ENCODE assay signal across 10 mouse cellular contexts in genomic region chr15:101336474-101337174, GRCm38 (mm10). TPM values are rescaled to one million over a fixed set of nuclear protein-coding genes. Genes with fewer than 3 reads are reported as not detected.
A peak's percentile ranks its signal among the peaks of the same experiment; 100 is the strongest.
DNase-seq lines count a peak whose midpoint lies in the region; ATAC-seq and TF ChIP-seq lines count a peak whose summit lies in the region.
"Had no signal": no experiment of that assay in that cellular context is flagged by ENCODE, and none has a peak within 500 bp of the region (broad histone marks: within the 10 kb centered on the region; RNA-seq: fewer than 3 reads in every experiment).

No protein-coding gene starts in this region.

- WGBS in hindbrain, embryonic 13.5 days = 53% methylated on average over 24 of the region's 24 CpGs
- 45% methylated on average over 24 of the region's 24 CpGs for WGBS in hindbrain, embryonic 12.5 days
- 35% methylated on average over 24 of the region's 24 CpGs for WGBS in heart, embryonic 15.5 days
- 8% methylated on average over 24 of the region's 24 CpGs for WGBS in liver, embryonic 14.5 days (ENCODE audit: insufficient replicate concordance)

- no peak overlapping the region for H3K27ac ChIP-seq in hindbrain, embryonic 13.5 days
- no peak overlapping the region for H3K27ac ChIP-seq in hindbrain, embryonic 12.5 days
- peak overlapping the region; percentile 61 for H3K27ac ChIP-seq in heart, embryonic 15.5 days
- no peak overlapping the region for H3K27ac ChIP-seq in liver, embryonic 14.5 days

- TF ChIP-seq CTCF in liver, embryonic 14.5 days (IDR thresholded peaks at IDR 0.05; ENCODE audit: low read depth) = no peak

- no peak overlapping the region for H3K4me3 ChIP-seq in hindbrain, embryonic 13.5 days
- no peak overlapping the region for H3K4me3 ChIP-seq in hindbrain, embryonic 12.5 days
- no peak overlapping the region for H3K4me3 ChIP-seq in heart, embryonic 15.5 days
- H3K4me3 ChIP-seq in liver, embryonic 14.5 days (ENCODE audit: insufficient read depth in 1 of 2, low read depth in 2 of 2, low read length in 2 of 2) = no peak overlapping the region

- H3K4me2 ChIP-seq in hindbrain, embryonic 13.5 days = no peak overlapping the region
- no peak overlapping the region for H3K4me2 ChIP-seq in hindbrain, embryonic 12.5 days (replicated peaks)
- peak overlapping the region; percentile 31 for H3K4me2 ChIP-seq in heart, embryonic 15.5 days
- no peak overlapping the region for H3K4me2 ChIP-seq in liver, embryonic 14.5 days (ENCODE audit: low read depth)

- ATAC-seq in hindbrain, embryonic 13.5 days (ENCODE audit: low FRiP score) = no peak
- no peak for ATAC-seq in hindbrain, embryonic 12.5 days (ENCODE audit: low FRiP score)
- no peak for ATAC-seq in heart, embryonic 15.5 days (replicated peaks; ENCODE audit: insufficient number of reproducible peaks, insufficient read depth, low FRiP score, low read depth)
- ATAC-seq in liver, embryonic 14.5 days (ENCODE audit: insufficient read depth) = peak; percentile 35; the same call in 1 of the 2 replicates

- no peak for TF ChIP-seq EP300 in liver, embryonic 14.5 days (IDR thresholded peaks at IDR 0.05; ENCODE audit: low read depth)

- H3K4me1 ChIP-seq in hindbrain, embryonic 13.5 days (replicated peaks) = no peaks in the 10 kb centered on the region; the same call in 1 of the 2 replicates
- 0 out of 2 replicates have a peak, but pooled peaks cover 3% of the 10 kb centered on the region for H3K4me1 ChIP-seq in hindbrain, embryonic 12.5 days
- H3K4me1 ChIP-seq in heart, embryonic 15.5 days (replicated peaks) = peaks cover 14% of the 10 kb centered on the region
- H3K4me1 ChIP-seq in liver, embryonic 14.5 days (replicated peaks; ENCODE audit: control insufficient read depth in 2 of 2, insufficient read depth in 2 of 2, low read length in 1 of 2) = peaks cover 0 to 2% of the 10 kb centered on the region in 2 experiments; a peak in 2 of 4 replicates

- no peaks in the 10 kb centered on the region for H3K9me3 ChIP-seq in hindbrain, embryonic 13.5 days
- H3K9me3 ChIP-seq in hindbrain, embryonic 12.5 days (replicated peaks) = no peaks in the 10 kb centered on the region
- H3K9me3 ChIP-seq in heart, embryonic 15.5 days (replicated peaks) = no peaks in the 10 kb centered on the region
- H3K9me3 ChIP-seq in liver, embryonic 14.5 days (ENCODE audit: control insufficient read depth, low read length) = no peaks in the 10 kb centered on the region

- 0 out of 2 replicates have a peak overlapping the region, but pooled peaks have one; percentile 5 for H3K9ac ChIP-seq in hindbrain, embryonic 13.5 days
- no peak overlapping the region for H3K9ac ChIP-seq in hindbrain, embryonic 12.5 days
- H3K9ac ChIP-seq in heart, embryonic 15.5 days = peak overlapping the region; percentile 10; the same call in 1 of the 2 replicates
- H3K9ac ChIP-seq in liver, embryonic 14.5 days (replicated peaks) = no peak overlapping the region

- no peaks in the 10 kb centered on the region for H3K36me3 ChIP-seq in hindbrain, embryonic 13.5 days
- no peaks in the 10 kb centered on the region for H3K36me3 ChIP-seq in hindbrain, embryonic 12.5 days
- no peaks in the 10 kb centered on the region for H3K36me3 ChIP-seq in heart, embryonic 15.5 days
- no peaks in the 10 kb centered on the region for H3K36me3 ChIP-seq in liver, embryonic 14.5 days (replicated peaks; ENCODE audit: control insufficient read depth, insufficient read depth, low read depth)
- H3K36me3 ChIP-seq: G1E had no signal

- DNase-seq in liver, embryonic 14.5 days (ENCODE audit: low read depth in 3 of 3, low spot score in 3 of 3) = no peak
- DNase-seq in urinary bladder, postnatal 14 days (ENCODE audit: low spot score) = peak; percentile 90
- no peak for DNase-seq in spleen, postnatal 14 days (ENCODE audit: low spot score in 2 of 2)
- DNase-seq in T-cell, adult 2 months (ENCODE audit: low spot score) = no peak
- no peak for DNase-seq in layer of hippocampus, adult 9-11 months
- DNase-seq: cerebellum, postnatal 25 days had no signal

- peaks cover 43% of the 10 kb centered on the region; the same call in 1 of the 2 replicates for H3K27me3 ChIP-seq in hindbrain, embryonic 13.5 days
- H3K27me3 ChIP-seq in hindbrain, embryonic 12.5 days = peaks cover 12% of the 10 kb centered on the region; the same call in 1 of the 2 replicates
- 0 out of 2 replicates have a peak, but pooled peaks cover 5% of the 10 kb centered on the region for H3K27me3 ChIP-seq in heart, embryonic 15.5 days
- H3K27me3 ChIP-seq in liver, embryonic 14.5 days (ENCODE audit: control insufficient read depth, insufficient read depth, low read length) = no peaks in the 10 kb centered on the region; the same call in 1 of the 2 replicates

RNA-seq across cellular contexts. Expression of gene Krt80, which starts 33.3 kb away (rescaled TPM):
- polyA plus RNA-seq in hindbrain, embryonic 13.5 days (2015; fragmentation: Nextera tagmentation; extraction: Ambion mirVana) = 0.09 and 0.10 TPM in 2 replicates
- 0.14 and 0.21 TPM in 2 replicates for polyA plus RNA-seq in hindbrain, embryonic 12.5 days (2016; fragmentation: Nextera tagmentation; extraction: Ambion mirVana)
- polyA plus RNA-seq in heart, embryonic 15.5 days (2015; fragmentation: Nextera tagmentation; extraction: Ambion mirVana) = 7.4 and 8.1 TPM in 2 replicates
- polyA plus RNA-seq in liver, embryonic 14.5 days (2012; rRNA removed) = 0.15 and 0.19 TPM in 2 replicates
- 0.27 TPM in 2 replicates for polyA plus RNA-seq in liver, embryonic 14.5 days (2014; fragmentation: Nextera tagmentation; extraction: Ambion mirVana)
- polyA plus RNA-seq: G1E had no signal

RNA-seq across cellular contexts. Expression of gene 6030408B16Rik, which starts 43.6 kb away (rescaled TPM):
- 0.56 and 0.66 TPM in 2 replicates for polyA plus RNA-seq in hindbrain, embryonic 13.5 days (2015; fragmentation: Nextera tagmentation; extraction: Ambion mirVana)
- 0.31 and 0.87 TPM in 2 replicates for polyA plus RNA-seq in hindbrain, embryonic 12.5 days (2016; fragmentation: Nextera tagmentation; extraction: Ambion mirVana)
- 3.1 and 4.8 TPM in 2 replicates for polyA plus RNA-seq in heart, embryonic 15.5 days (2015; fragmentation: Nextera tagmentation; extraction: Ambion mirVana)
- 0.10 and 0.11 TPM in 2 replicates for polyA plus RNA-seq in liver, embryonic 14.5 days (2012; rRNA removed)
- 0.18 and 0.35 TPM in 2 replicates for polyA plus RNA-seq in liver, embryonic 14.5 days (2014; fragmentation: Nextera tagmentation; extraction: Ambion mirVana)
- polyA plus RNA-seq: G1E had no signal

RNA-seq across cellular contexts. Expression of gene Atg101, which starts 52.6 kb away (rescaled TPM):
- 82.9 and 84.6 TPM in 2 replicates for polyA plus RNA-seq in hindbrain, embryonic 13.5 days (2015; fragmentation: Nextera tagmentation; extraction: Ambion mirVana)
- 62.0 and 66.5 TPM in 2 replicates for polyA plus RNA-seq in hindbrain, embryonic 12.5 days (2016; fragmentation: Nextera tagmentation; extraction: Ambion mirVana)
- 52.0 and 59.9 TPM in 2 replicates for polyA plus RNA-seq in heart, embryonic 15.5 days (2015; fragmentation: Nextera tagmentation; extraction: Ambion mirVana)
- 13.1 and 17.2 TPM in 2 replicates for polyA plus RNA-seq in liver, embryonic 14.5 days (2012; rRNA removed)
- polyA plus RNA-seq in liver, embryonic 14.5 days (2014; fragmentation: Nextera tagmentation; extraction: Ambion mirVana) = 21.3 and 23.7 TPM in 2 replicates

Comparison
In these comparisons a context has a peak if more than half of its experiments do, and no peak if none do; other contexts are left out.
1. H3K9ac ChIP-seq: peak in hindbrain, embryonic 13.5 days (single experiment) and heart, embryonic 15.5 days (single experiment); none in hindbrain, embryonic 12.5 days (single experiment) and liver, embryonic 14.5 days (single experiment).